ENCODE assay signal across 11 mouse cellular contexts in the genomic region with DNA sequence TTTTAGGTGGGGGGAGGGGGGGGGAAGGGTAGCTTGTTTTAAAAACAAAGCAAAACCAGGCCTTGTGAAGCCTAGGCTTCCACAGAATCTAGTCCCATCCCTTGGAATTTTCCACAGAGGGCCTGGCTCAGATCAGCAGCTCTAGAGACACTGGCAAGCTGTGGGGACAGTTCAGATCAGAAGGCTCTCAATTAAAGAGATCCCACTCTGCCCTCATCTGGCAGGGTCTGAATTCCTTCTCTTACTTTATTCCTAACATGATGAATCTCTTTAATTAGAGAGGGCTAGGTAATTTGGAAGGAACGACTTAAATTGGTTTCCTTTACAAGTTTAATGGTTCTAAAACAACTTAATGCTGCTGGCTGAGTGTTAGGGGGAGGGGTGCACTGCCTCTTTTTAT.
DNase-seq lines count a peak whose midpoint lies in the region; ATAC-seq lines count a peak whose summit lies in the region.
"Had no signal": no experiment of that assay in that cellular context is flagged by ENCODE, and none has a peak within 500 bp of the region (broad histone marks: within the 10 kb centered on the region; RNA-seq: fewer than 3 reads in every experiment).

No protein-coding gene starts in this region.

- no peaks in the 10 kb centered on the region for H3K36me3 ChIP-seq in kidney, embryonic 16.5 days (ENCODE audit: insufficient read depth, low read length)
- H3K36me3 ChIP-seq: neural tube, embryonic 15.5 days; stomach, embryonic 15.5 days had no signal

- H3K9ac ChIP-seq in kidney, embryonic 16.5 days (replicated peaks; ENCODE audit: low read length), result no peak overlapping the region
- H3K9ac ChIP-seq: neural tube, embryonic 15.5 days; stomach, embryonic 15.5 days had no signal

- no peak for DNase-seq in cerebellum, postnatal 4 days (ENCODE audit: low spot score in 2 of 2)
- peak; percentile 28 for DNase-seq in layer of hippocampus, adult 11-12 months (ENCODE audit: low spot score)
- no peak for DNase-seq in layer of hippocampus, postnatal 36 days
- peak; percentile 37 to 46 for DNase-seq in cerebellum, adult 18-20 months
- no peak for DNase-seq in spleen, adult 12 weeks (ENCODE audit: low spot score)
- DNase-seq in right cerebral cortex, postnatal 10 days (ENCODE audit: low spot score in 2 of 2), result no peak

- H3K27ac ChIP-seq in kidney, embryonic 16.5 days (ENCODE audit: low read length), result no peak overlapping the region
- H3K27ac ChIP-seq: macrophage; neural tube, embryonic 15.5 days; stomach, embryonic 15.5 days had no signal

- H3K4me3 ChIP-seq in kidney, embryonic 16.5 days (ENCODE audit: low read length), result no peak overlapping the region
- H3K4me3 ChIP-seq: neural tube, embryonic 15.5 days; stomach, embryonic 15.5 days had no signal

- peaks cover 12% of the 10 kb centered on the region; the same call in 1 of the 2 replicates for H3K4me1 ChIP-seq in kidney, embryonic 16.5 days (ENCODE audit: insufficient read depth, low read length)
- H3K4me1 ChIP-seq: stomach, embryonic 15.5 days had no signal

- H3K4me2 ChIP-seq in kidney, embryonic 16.5 days (replicated peaks; ENCODE audit: low read depth, low read length), result no peak overlapping the region
- H3K4me2 ChIP-seq: neural tube, embryonic 15.5 days; stomach, embryonic 15.5 days had no signal

- no peaks in the 10 kb centered on the region for H3K9me3 ChIP-seq in kidney, embryonic 16.5 days (ENCODE audit: low read length)
- H3K9me3 ChIP-seq: neural tube, embryonic 15.5 days; stomach, embryonic 15.5 days had no signal

- no peaks in the 10 kb centered on the region for H3K27me3 ChIP-seq in kidney, embryonic 16.5 days (ENCODE audit: insufficient read depth, low read length)
- H3K27me3 ChIP-seq: neural tube, embryonic 15.5 days; stomach, embryonic 15.5 days had no signal

- ATAC-seq in cerebellum, adult (ENCODE audit: insufficient number of reproducible peaks, low FRiP score, low TSS enrichment), result peak; percentile 78
- 0 out of 2 replicates have a peak, but pooled peaks have one; percentile 54 for ATAC-seq in kidney, embryonic 16.5 days (ENCODE audit: low FRiP score, low TSS enrichment)

- WGBS in kidney, embryonic 16.5 days, result 0% methylated on average over 1 of the region's 1 CpGs

Comparison
In these comparisons a context has a peak if more than half of its experiments do, and no peak if none do; other contexts are left out.
1. DNase-seq: peak in layer of hippocampus, adult 11-12 months (single experiment) and cerebellum, adult 18-20 months (2 of 2); none in cerebellum, postnatal 4 days (0 of 2), layer of hippocampus, postnatal 36 days (0 of 2), spleen, adult 12 weeks (single experiment) and right cerebral cortex, postnatal 10 days (0 of 2).